Mouse (Mus musculus) myocyte (in vitro differentiated cells): ENCODE results near the gene Fbxo4. TPM values are rescaled to one million over a fixed set of nuclear protein-coding genes. Genes with fewer than 3 reads are reported as not detected.

Experiments used
- H3K27me3 ChIP-seq: one replicate; pipeline ENCODE4 v1.6.1; 2011; ENCODE audit not compliant: control insufficient read depth, insufficient read depth, insufficient read length
- H3K36me3 ChIP-seq: one replicate; pipeline ENCODE4 v1.6.1; 2011; ENCODE audit not compliant: control insufficient read depth, insufficient read depth
- H3K4me2 ChIP-seq: one replicate; pipeline ENCODE4 v1.6.1; 2011; ENCODE audit warnings: low read depth, control low read depth
- H3K4me3 ChIP-seq: one replicate; pipeline ENCODE4 v1.5.1; 2011; ENCODE audit warnings: mild to moderate bottlenecking, control low read depth, moderate library complexity
- H3K79me2 ChIP-seq: one replicate; pipeline ENCODE4 v1.6.1; 2011; ENCODE audit not compliant: control insufficient read depth, insufficient read depth
- H3ac ChIP-seq: one replicate; pipeline ENCODE4 v1.6.1; 2011; ENCODE audit not compliant: control insufficient read depth, insufficient read length
- CEBPB ChIP-seq: IDR thresholded peaks from 2 replicates; pipeline ENCODE4 v1.6.1; 2011; ENCODE audit warnings: mild to moderate bottlenecking, moderate library complexity; ENCODE audit not compliant: poor library complexity, insufficient read depth, severe bottlenecking
- E2F4 ChIP-seq: IDR thresholded peaks from one replicate; pipeline ENCODE4 v1.6.1; 2011; ENCODE audit warnings: mild to moderate bottlenecking, control low read depth, moderate library complexity; ENCODE audit not compliant: insufficient read depth
- MAX ChIP-seq: IDR thresholded peaks from one replicate; pipeline ENCODE4 v1.6.1; 2011; ENCODE audit warnings: low read depth, mild to moderate bottlenecking, control low read depth
- MYOD1 ChIP-seq, 3 experiments: IDR thresholded peaks; one replicate each; pipeline ENCODE4 v1.6.1; 2011; ENCODE audit warnings: control low read depth in 2 of 3, low read depth in 2 of 3, mild to moderate bottlenecking in 2 of 3, moderate library complexity in 1 of 3; ENCODE audit not compliant: insufficient read length in 2 of 3, control insufficient read depth in 1 of 3
- MYOG ChIP-seq, 3 experiments: IDR thresholded peaks; one replicate each; pipeline ENCODE4 v1.6.1; 2011; ENCODE audit warnings: control low read depth in 2 of 3, low read depth in 2 of 3, mild to moderate bottlenecking in 2 of 3; ENCODE audit not compliant: insufficient read length in 2 of 3, control insufficient read depth in 1 of 3, insufficient read depth in 1 of 3
- POLR2A ChIP-seq: IDR thresholded peaks from one replicate; pipeline ENCODE4 v1.6.1; 2011; ENCODE audit warnings: low read depth, mild to moderate bottlenecking, control low read depth, moderate library complexity; ENCODE audit not compliant: insufficient read length
- POLR2AphosphoS2 ChIP-seq: IDR thresholded peaks from one replicate; pipeline ENCODE4 v1.6.1; 2011; ENCODE audit warnings: low read depth, control low read depth; ENCODE audit not compliant: insufficient read length
- REST ChIP-seq: IDR thresholded peaks from one replicate; pipeline ENCODE4 v1.6.1; 2011; ENCODE audit warnings: mild to moderate bottlenecking, control low read depth, moderate library complexity; ENCODE audit not compliant: insufficient read depth, insufficient read length
- SRF ChIP-seq: IDR thresholded peaks from one replicate; pipeline ENCODE4 v1.6.1; 2011; ENCODE audit warnings: low read depth; ENCODE audit not compliant: control insufficient read depth, insufficient read length
- TCF12 ChIP-seq: IDR thresholded peaks from one replicate; pipeline ENCODE4 v1.6.1; 2011; ENCODE audit warnings: mild to moderate bottlenecking, control low read depth; ENCODE audit not compliant: poor library complexity, insufficient read depth, severe bottlenecking
- TCF3 ChIP-seq: IDR thresholded peaks from one replicate; pipeline ENCODE4 v1.6.1; 2011; ENCODE audit warnings: low read depth, control low read depth; ENCODE audit not compliant: insufficient read length
- USF1 ChIP-seq: IDR thresholded peaks from one replicate; pipeline ENCODE4 v1.6.1; 2011; ENCODE audit warnings: low read depth, mild to moderate bottlenecking, control low read depth, moderate library complexity
- polyA plus RNA-seq: library from polyadenylated mRNA; unstranded; fragments of >200 nt; fragmentation: generic; extraction: Trizol; gene quantifications from one replicate; pipeline ENCODE4 v1.2.1, GENCODE M21; 2012; ENCODE audit warnings: missing spikeins

Gene Fbxo4
- polyA plus RNA-seq, 1 experiment: 14.4 TPM

GRCm38 (mm10) chr15:3957982-3958381 lies 21.4 kb downstream of the Fbxo4 start:
- Histone ChIP-seq H3K27me3 (no peaks in the 10 kb centered on the region), H3K4me2 (no peak overlapping the region), H3ac (no peak overlapping the region), H3K36me3 (no peaks in the 10 kb centered on the region), H3K79me2 (no peaks in the 10 kb centered on the region), H3K4me3 (no peak overlapping the region)
- TF ChIP-seq REST (no peak), CEBPB (no peak), POLR2A (no peak), SRF (no peak), MAX (no peak), MYOD1 (IDR thresholded peaks at IDR 0.05; ENCODE audit: control insufficient read depth in 1 of 3, insufficient read length in 2 of 3, low read depth in 2 of 3) (no peak)

GRCm38 (mm10) chr15:3954971-3955370 lies 24.4 kb downstream of the Fbxo4 start:
- Histone ChIP-seq H3ac (no peak overlapping the region), H3K4me3 (no peak overlapping the region), H3K79me2 (no peaks in the 10 kb centered on the region), H3K27me3 (no peaks in the 10 kb centered on the region), H3K36me3 (no peaks in the 10 kb centered on the region), H3K4me2 (no peak overlapping the region)
- TF ChIP-seq MYOD1 (IDR thresholded peaks at IDR 0.05; ENCODE audit: control insufficient read depth in 1 of 3, insufficient read length in 2 of 3, low read depth in 2 of 3) (no peak), E2F4 (no peak), MAX (no peak), TCF12 (no peak), MYOG (IDR thresholded peaks at IDR 0.05; ENCODE audit: control insufficient read depth in 1 of 3, insufficient read depth in 1 of 3, insufficient read length in 2 of 3, low read depth in 2 of 3) (no peak), POLR2A (no peak), CEBPB (0 out of 2 replicates have a peak, but pooled peaks have one; percentile 30), SRF (no peak)

GRCm38 (mm10) chr15:3938132-3938531 lies 41.2 kb downstream of the Fbxo4 start:
- Histone ChIP-seq H3ac (no peak overlapping the region), H3K4me3 (no peak overlapping the region), H3K4me2 (no peak overlapping the region), H3K27me3 (no peaks in the 10 kb centered on the region), H3K79me2 (no peaks in the 10 kb centered on the region), H3K36me3 (no peaks in the 10 kb centered on the region)
- TF ChIP-seq E2F4 (no peak), MYOD1 (IDR thresholded peaks at IDR 0.05; ENCODE audit: control insufficient read depth in 1 of 3, insufficient read length in 2 of 3, low read depth in 2 of 3) (no peak), REST (no peak), SRF (no peak), MAX (no peak), USF1 (no peak), TCF3 (no peak), MYOG (IDR thresholded peaks at IDR 0.05; ENCODE audit: control insufficient read depth in 1 of 3, insufficient read depth in 1 of 3, insufficient read length in 2 of 3, low read depth in 2 of 3) (no peak), POLR2A (no peak), TCF12 (no peak), CEBPB (no peak), POLR2AphosphoS2 (no peak)

- Histone ChIP-seq H3K4me2 (no peak overlapping the region), H3K4me3 (no peak overlapping the region), H3K27me3 (no peaks in the 10 kb centered on the region), H3ac (no peak overlapping the region), H3K36me3 (no peaks in the 10 kb centered on the region), H3K79me2 (no peaks in the 10 kb centered on the region)
- no peak for TF ChIP-seq SRF
- no peak for TF ChIP-seq MYOG (IDR thresholded peaks at IDR 0.05; ENCODE audit: control insufficient read depth in 1 of 3, insufficient read depth in 1 of 3, insufficient read length in 2 of 3, low read depth in 2 of 3)
- no peak for TF ChIP-seq POLR2AphosphoS2
- TF ChIP-seq TCF3: no peak
- TF ChIP-seq MYOD1 (IDR thresholded peaks at IDR 0.05; ENCODE audit: control insufficient read depth in 1 of 3, insufficient read length in 2 of 3, low read depth in 2 of 3): no peak
- no peak for TF ChIP-seq CEBPB
These were observed 43.3 kb downstream of the Fbxo4 start for GRCm38 (mm10) chr15:3936056-3936455.

GRCm38 (mm10) chr15:3933466-3933865 lies 45.9 kb downstream of the Fbxo4 start:
- Histone ChIP-seq H3K79me2 (no peaks in the 10 kb centered on the region), H3K27me3 (no peaks in the 10 kb centered on the region), H3K4me2 (no peak overlapping the region), H3K4me3 (no peak overlapping the region), H3K36me3 (no peaks in the 10 kb centered on the region), H3ac (no peak overlapping the region)
- TF ChIP-seq USF1 (no peak), TCF3 (no peak), CEBPB (no peak), SRF (no peak), E2F4 (no peak), MAX (no peak), MYOG (IDR thresholded peaks at IDR 0.05; ENCODE audit: control insufficient read depth in 1 of 3, insufficient read depth in 1 of 3, insufficient read length in 2 of 3, low read depth in 2 of 3) (no peak), POLR2AphosphoS2 (no peak), TCF12 (no peak), POLR2A (no peak), REST (no peak), MYOD1 (IDR thresholded peaks at IDR 0.05; ENCODE audit: control insufficient read depth in 1 of 3, insufficient read length in 2 of 3, low read depth in 2 of 3) (no peak)
